Mouse (Mus musculus) stomach, embryonic 16.5 days (tissue): ENCODE results near the gene Abl1. TPM values are rescaled to one million over a fixed set of nuclear protein-coding genes. Genes with fewer than 3 reads are reported as not detected.
A peak's percentile ranks its signal among the peaks of the same experiment; 100 is the strongest.

Experiments
- ATAC-seq: fragments of 200-750 bp; cut with Nextera tagmentation; 2 replicates; pipeline ENCODE4 v1.8.0; 2017; ENCODE audit warnings: moderate number of reproducible peaks, moderate TSS enrichment; ENCODE audit not compliant: insufficient read depth, low FRiP score
- H3K27ac ChIP-seq: fragments of 300-500 bp; sonication (generic); 2 replicates; pipeline ENCODE4 v1.5.1; 2014; ENCODE audit warnings: low read length
- H3K27me3 ChIP-seq: fragments of 300-500 bp; sonication (generic); 2 replicates; pipeline ENCODE4 v1.6.1; 2014; ENCODE audit warnings: low read length, control low read depth, mixed read lengths; ENCODE audit not compliant: control insufficient read depth, insufficient read depth
- H3K36me3 ChIP-seq: fragments of 300-500 bp; sonication (generic); 2 replicates; pipeline ENCODE4 v1.6.1; 2014; ENCODE audit warnings: low read length; ENCODE audit not compliant: control insufficient read depth, insufficient read depth
- H3K4me1 ChIP-seq: fragments of 300-500 bp; sonication (generic); 2 replicates; pipeline ENCODE4 v1.6.1; 2014; ENCODE audit warnings: low read length, control low read depth, mixed read lengths; ENCODE audit not compliant: control insufficient read depth, insufficient read depth
- H3K4me2 ChIP-seq: fragments of 300-500 bp; sonication (generic); 2 replicates; pipeline ENCODE4 v1.6.1; 2014; ENCODE audit warnings: low read depth, low read length, mixed read lengths
- H3K4me3 ChIP-seq: fragments of 300-500 bp; sonication (generic); replicated peaks from 2 replicates; pipeline ENCODE4 v1.5.1; 2014; ENCODE audit warnings: mild to moderate bottlenecking, low read length
- H3K9ac ChIP-seq: fragments of 300-500 bp; sonication (generic); 2 replicates; pipeline ENCODE4 v1.6.1; 2014; ENCODE audit warnings: low read length
- H3K9me3 ChIP-seq: fragments of 300-500 bp; sonication (generic); replicated peaks from 2 replicates; pipeline ENCODE4 v1.6.1; 2016; ENCODE audit warnings: low read length, control low read depth; ENCODE audit not compliant: control insufficient read depth
- WGBS: fragments of 180-500 bp; shearing (Covaris S2); extraction: QIAGEN DNeasy Blood & Tissue Kit; methylation state at CpG from one replicate; pipeline ENCODE4 v1.1.7; 2014; 5-methylcytosine and 5-hydroxymethylcytosine counted together
- polyA plus RNA-seq: library from polyadenylated mRNA; unstranded; fragments of >200 nt; fragmentation: Nextera tagmentation; extraction: Ambion mirVana; gene quantifications from 2 replicates; pipeline ENCODE4 v1.2.1, GENCODE M21; 2015

The Abl1 gene
- polyA plus RNA-seq, 1 experiment from 2014 or later: 30.4 TPM

DNA sequence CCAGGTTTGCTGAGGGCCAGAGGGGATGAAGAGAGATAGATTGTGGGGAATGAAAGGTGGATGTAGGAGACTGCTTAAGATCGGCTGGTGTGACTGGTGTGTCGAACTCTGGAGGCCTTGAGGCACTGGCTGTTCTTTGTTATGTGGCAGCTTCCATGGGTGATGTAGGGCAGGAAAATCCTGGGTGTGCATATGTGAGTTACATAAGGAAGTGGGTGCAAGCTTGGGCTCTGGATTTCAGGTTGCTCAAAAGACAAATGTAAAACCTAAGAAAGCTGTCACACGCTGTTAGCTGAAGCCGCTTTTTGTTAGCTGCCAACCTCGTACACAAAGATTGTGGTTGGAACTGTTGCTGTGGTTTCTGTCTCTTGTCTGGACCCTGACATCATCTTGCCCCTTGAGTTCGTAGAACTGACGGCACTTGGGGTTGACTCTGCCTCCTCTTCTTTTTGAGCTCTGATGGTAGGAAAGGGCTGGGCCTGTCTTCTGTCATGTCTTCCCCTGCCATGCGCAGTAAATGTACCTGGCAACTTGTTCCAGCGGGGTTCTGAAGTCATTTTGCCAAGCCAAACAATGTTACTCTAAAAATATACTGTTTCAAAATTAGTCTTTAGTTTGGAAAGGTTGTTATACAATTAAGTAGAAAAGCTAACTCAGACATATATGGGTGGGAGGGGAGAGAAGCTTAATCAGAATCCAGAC lies 39.6 kb downstream of the Abl1 start:
- ATAC-seq: no peak
- Histone ChIP-seq H3K4me3 (no peak overlapping the region), H3K4me2 (no peak overlapping the region), H3K9ac (no peak overlapping the region; the same call in 1 of the 2 replicates), H3K27ac (peak overlapping the region; percentile 30; the same call in 1 of the 2 replicates), H3K9me3 (no peaks in the 10 kb centered on the region), H3K36me3 (no peaks in the 10 kb centered on the region), H3K4me1 (peaks cover 10% of the 10 kb centered on the region; the same call in 1 of the 2 replicates), H3K27me3 (no peaks in the 10 kb centered on the region)
- 65% methylated on average over 9 of the region's 9 CpGs for WGBS

DNA sequence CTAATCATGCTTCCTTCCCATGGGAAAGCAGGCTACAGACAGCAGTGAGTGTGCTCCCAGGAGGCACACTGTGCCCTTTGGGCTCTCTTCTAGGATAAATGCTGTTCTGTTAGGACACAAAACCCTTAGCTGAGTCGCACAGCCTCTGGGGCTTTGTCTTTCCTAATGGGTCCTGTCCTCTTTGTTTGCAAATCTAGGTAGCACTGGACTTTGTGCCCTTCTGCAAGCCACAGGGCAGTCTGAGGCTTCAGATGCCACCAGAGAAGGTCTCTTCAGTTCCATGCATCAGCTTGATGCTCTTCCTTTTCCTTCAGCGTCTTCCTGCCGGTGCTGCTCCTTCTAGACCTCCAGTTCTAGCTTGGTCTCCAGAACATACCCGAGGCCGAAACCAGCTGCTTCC lies 42.5 kb downstream of the Abl1 start:
- no peaks in the 10 kb centered on the region for H3K9me3 ChIP-seq
- no peaks in the 10 kb centered on the region for H3K36me3 ChIP-seq
- H3K27me3 ChIP-seq: no peaks in the 10 kb centered on the region
- H3K4me2 ChIP-seq: no peak overlapping the region
- no peak overlapping the region for H3K9ac ChIP-seq
- no peak overlapping the region for H3K27ac ChIP-seq
- H3K4me3 ChIP-seq: no peak overlapping the region
- H3K4me1 ChIP-seq: peaks cover 13% of the 10 kb centered on the region; the same call in 1 of the 2 replicates
- 79% methylated on average over 5 of the region's 5 CpGs for WGBS
- no peak for ATAC-seq

DNA sequence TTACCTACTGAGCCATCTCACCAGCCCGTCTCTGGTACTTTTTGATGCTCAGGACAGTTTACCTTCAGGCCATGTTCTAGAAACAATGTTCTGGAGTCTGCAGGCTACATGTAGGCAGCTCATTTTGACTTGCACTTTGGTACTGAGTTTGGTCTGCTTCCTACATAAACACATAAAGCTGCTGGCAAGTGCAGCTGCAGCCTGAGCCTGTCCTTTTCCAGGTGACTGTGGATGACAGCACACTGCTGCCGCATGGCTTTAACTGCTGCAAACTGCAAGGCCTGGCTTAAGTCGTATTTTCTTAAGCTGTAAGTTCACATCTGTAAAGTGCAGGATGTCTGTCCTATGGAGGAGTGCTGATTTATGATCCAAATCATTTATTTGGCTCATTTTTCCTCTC lies 44.3 kb downstream of the Abl1 start:
- ATAC-seq: 0 out of 2 replicates have a peak, but pooled peaks have one; percentile 17
- no peak overlapping the region for H3K27ac ChIP-seq
- no peaks in the 10 kb centered on the region for H3K9me3 ChIP-seq
- no peaks in the 10 kb centered on the region for H3K27me3 ChIP-seq
- peaks cover 9% of the 10 kb centered on the region; the same call in 1 of the 2 replicates for H3K4me1 ChIP-seq
- no peak overlapping the region for H3K4me3 ChIP-seq
- no peak overlapping the region for H3K4me2 ChIP-seq
- H3K36me3 ChIP-seq: no peaks in the 10 kb centered on the region
- H3K9ac ChIP-seq: no peak overlapping the region
- 63% methylated on average over 3 of the region's 3 CpGs for WGBS

DNA sequence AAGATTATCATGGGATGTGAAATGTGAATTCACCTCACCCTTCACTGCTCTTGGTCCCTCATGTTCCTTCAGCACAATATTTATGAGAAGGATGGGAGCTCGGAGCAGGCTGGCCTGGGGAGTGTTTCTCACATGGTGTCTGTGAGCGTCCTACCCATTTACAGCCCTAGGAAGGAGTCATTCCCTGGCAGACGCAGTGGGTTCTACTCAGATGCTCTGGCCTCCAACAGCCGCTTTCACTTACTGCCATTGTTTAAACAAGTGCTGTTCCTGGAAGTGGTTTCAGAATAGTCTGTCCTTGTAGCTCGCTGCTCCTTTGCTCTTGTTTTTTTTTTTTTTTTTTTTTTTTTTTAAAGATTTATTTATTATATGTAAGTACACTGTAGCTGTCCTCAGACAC lies 45.4 kb downstream of the Abl1 start:
- Histone ChIP-seq H3K36me3 (no peaks in the 10 kb centered on the region), H3K4me1 (0 out of 2 replicates have a peak, but pooled peaks cover 12% of the 10 kb centered on the region), H3K4me2 (no peak overlapping the region), H3K27me3 (no peaks in the 10 kb centered on the region), H3K9ac (no peak overlapping the region), H3K4me3 (no peak overlapping the region), H3K9me3 (no peaks in the 10 kb centered on the region), H3K27ac (no peak overlapping the region)
- no peak for ATAC-seq
- WGBS: 44% methylated on average over 5 of the region's 5 CpGs

DNA sequence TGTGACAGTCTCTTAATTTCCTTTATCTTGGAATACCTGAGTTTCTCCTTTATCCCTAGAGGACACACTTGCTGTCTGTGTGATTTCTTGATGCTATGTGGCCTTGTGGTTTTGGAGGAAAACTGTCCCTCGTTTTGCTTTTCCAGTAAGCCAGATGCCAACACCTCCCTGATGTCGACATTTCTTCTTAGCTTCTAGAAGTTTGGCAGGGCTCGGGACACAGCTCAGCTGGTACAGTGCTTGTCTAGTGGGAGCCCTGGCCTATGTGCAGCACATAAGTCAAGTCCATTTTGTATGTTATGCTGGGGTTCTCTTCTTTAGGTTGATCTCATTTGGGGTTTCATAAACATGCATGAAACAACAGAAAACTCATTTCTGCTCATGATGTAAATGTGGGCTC lies 50.9 kb downstream of the Abl1 start:
- H3K27ac ChIP-seq: no peak overlapping the region
- ATAC-seq: no peak
- H3K4me3 ChIP-seq: no peak overlapping the region
- no peak overlapping the region for H3K4me2 ChIP-seq
- WGBS: 58% methylated on average over 3 of the region's 3 CpGs
- peaks cover 12% of the 10 kb centered on the region; the same call in 1 of the 2 replicates for H3K4me1 ChIP-seq
- H3K9me3 ChIP-seq: no peaks in the 10 kb centered on the region
- H3K9ac ChIP-seq: no peak overlapping the region
- no peaks in the 10 kb centered on the region for H3K27me3 ChIP-seq
- no peaks in the 10 kb centered on the region for H3K36me3 ChIP-seq

DNA sequence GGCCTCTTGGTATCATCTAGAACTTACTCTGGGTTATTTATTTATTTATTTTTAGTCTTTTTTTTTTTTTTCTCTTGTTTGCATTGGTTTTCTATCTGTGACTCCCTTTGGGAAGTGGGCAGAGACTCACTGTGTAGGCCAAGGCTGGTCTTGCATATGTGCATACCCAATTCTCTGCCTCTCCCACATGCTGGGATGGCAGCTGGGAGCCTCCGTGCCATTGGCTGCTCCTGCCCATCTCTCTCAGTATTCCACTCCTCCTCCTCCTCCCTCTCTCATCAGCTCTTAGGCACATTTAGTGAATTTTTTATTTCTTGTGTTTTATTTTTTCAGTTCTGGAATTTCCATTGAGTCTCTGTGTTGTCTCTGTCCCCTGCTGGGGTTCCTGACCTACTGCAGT lies 53.6 kb downstream of the Abl1 start:
- no peaks in the 10 kb centered on the region for H3K36me3 ChIP-seq
- H3K4me2 ChIP-seq: no peak overlapping the region
- ATAC-seq: no peak
- peaks cover 17% of the 10 kb centered on the region; the same call in 1 of the 2 replicates for H3K4me1 ChIP-seq
- WGBS: 85% methylated on average over 1 of the region's 1 CpGs
- H3K9ac ChIP-seq: no peak overlapping the region
- H3K27me3 ChIP-seq: no peaks in the 10 kb centered on the region
- no peaks in the 10 kb centered on the region for H3K9me3 ChIP-seq
- peak overlapping the region; percentile 72 for H3K27ac ChIP-seq
- no peak overlapping the region for H3K4me3 ChIP-seq

DNA sequence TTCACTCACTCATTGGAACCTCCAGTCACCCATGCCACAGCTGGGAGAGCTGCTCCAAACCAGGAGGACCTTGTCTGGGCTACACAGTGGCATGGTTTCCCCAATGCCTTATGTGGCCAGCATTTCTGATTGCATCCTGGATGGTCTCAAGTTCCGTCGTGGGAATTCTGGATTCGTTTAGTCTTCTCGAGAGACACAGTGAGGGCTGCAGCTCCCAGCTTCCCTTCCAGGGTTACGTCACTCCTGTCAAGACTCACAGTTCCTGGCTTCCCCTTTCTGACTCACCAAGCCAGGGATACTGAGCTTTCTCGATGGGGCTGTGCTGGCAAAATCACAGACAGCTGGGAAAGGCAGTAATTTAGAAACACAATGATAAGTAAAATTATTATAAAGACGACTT lies 54.0 kb downstream of the Abl1 start:
- Histone ChIP-seq H3K4me1 (peaks cover 19% of the 10 kb centered on the region; the same call in 1 of the 2 replicates), H3K27ac (peak overlapping the region; percentile 72), H3K9ac (no peak overlapping the region), H3K4me3 (no peak overlapping the region), H3K9me3 (no peaks in the 10 kb centered on the region), H3K36me3 (no peaks in the 10 kb centered on the region), H3K4me2 (no peak overlapping the region), H3K27me3 (no peaks in the 10 kb centered on the region)
- WGBS: 30% methylated on average over 7 of the region's 7 CpGs
- no peak for ATAC-seq

DNA sequence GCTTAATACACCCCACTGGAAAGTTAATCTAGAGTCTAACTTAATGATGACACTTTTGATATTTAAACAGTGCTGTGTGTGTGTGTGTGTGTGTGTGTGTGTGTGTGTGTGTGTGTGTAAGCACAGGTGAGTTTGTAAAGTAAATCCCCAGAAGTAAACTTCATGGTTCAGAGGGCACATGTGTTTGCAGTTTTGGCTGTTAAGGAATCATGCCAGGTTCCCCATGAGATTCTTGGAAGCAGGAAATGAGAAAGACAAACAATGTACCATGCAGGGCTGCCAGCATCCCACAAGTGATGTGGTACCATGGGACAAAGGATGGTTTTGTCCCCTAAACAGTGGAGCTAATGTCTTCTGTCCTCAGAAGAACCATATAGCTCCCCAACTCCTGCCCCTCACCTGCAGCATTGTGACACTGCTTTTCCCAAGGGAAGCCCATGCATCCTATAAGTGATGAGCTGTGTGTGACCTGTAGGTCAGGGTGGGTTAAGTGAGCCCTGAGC lies 57.6 kb downstream of the Abl1 start:
- Histone ChIP-seq H3K27me3 (no peaks in the 10 kb centered on the region), H3K36me3 (no peaks in the 10 kb centered on the region), H3K9me3 (no peaks in the 10 kb centered on the region), H3K4me3 (no peak overlapping the region), H3K4me1 (peaks cover 40% of the 10 kb centered on the region), H3K27ac (no peak overlapping the region), H3K9ac (no peak overlapping the region), H3K4me2 (no peak overlapping the region)
- ATAC-seq: no peak

DNA sequence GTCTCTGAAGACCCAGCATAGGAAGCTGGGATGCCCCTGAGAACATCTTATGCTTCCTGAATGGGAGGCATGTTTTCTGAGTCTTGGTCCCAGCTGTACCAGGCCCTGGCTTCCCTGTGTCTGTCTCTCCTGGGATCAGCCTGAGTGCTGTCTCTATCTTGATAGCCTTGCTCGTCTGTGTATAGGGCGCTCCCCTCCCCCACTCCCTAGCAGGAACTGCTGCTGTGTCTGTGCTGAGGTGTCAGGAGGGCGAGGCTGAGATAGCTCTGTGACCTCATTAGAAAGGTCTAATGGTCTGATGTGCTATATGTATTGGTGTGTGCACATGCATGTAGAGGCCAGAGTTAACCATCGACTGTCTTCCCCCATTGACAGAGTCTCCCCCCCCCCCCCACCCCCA lies 58.7 kb downstream of the Abl1 start:
- H3K4me1 ChIP-seq: peaks cover 38% of the 10 kb centered on the region
- no peak overlapping the region for H3K27ac ChIP-seq
- no peak overlapping the region for H3K4me3 ChIP-seq
- WGBS: 40% methylated on average over 4 of the region's 4 CpGs
- H3K36me3 ChIP-seq: no peaks in the 10 kb centered on the region
- no peaks in the 10 kb centered on the region for H3K9me3 ChIP-seq
- no peaks in the 10 kb centered on the region for H3K27me3 ChIP-seq
- no peak for ATAC-seq
- no peak overlapping the region for H3K9ac ChIP-seq
- H3K4me2 ChIP-seq: no peak overlapping the region
